Mouse (Mus musculus) kidney, adult 2 months (tissue): Measurements from ENCODE around the gene Shc1. TPM values are rescaled to one million over a fixed set of nuclear protein-coding genes. Genes with fewer than 3 reads are reported as not detected.

Experiments used
- DNase-seq: peaks from one replicate; pipeline ENCODE4 v3.0.0; 2021
- H3K27ac ChIP-seq: fragments of 200-500 bp; 2 replicates; pipeline ENCODE4 v1.5.1; 2012; ENCODE audit warnings: low read depth, low read length, control low read depth, inconsistent platforms; ENCODE audit not compliant: insufficient read depth
- H3K27me3 ChIP-seq: fragments of 200-500 bp; replicated peaks from 2 replicates; pipeline ENCODE4 v1.6.1; 2012; ENCODE audit warnings: mild to moderate bottlenecking, moderate library complexity, low read length, inconsistent platforms; ENCODE audit not compliant: control insufficient read depth, insufficient read depth
- H3K36me3 ChIP-seq: fragments of 200-500 bp; 2 replicates; pipeline ENCODE4 v1.6.1; 2012; ENCODE audit warnings: mild to moderate bottlenecking, moderate library complexity, low read length, inconsistent platforms; ENCODE audit not compliant: control insufficient read depth, insufficient read depth
- H3K4me1 ChIP-seq: fragments of 200-500 bp; 2 replicates; pipeline ENCODE4 v1.6.1; 2011; ENCODE audit warnings: low read length; ENCODE audit not compliant: control insufficient read depth, insufficient read depth
- H3K4me3 ChIP-seq: fragments of 200-500 bp; 2 replicates; pipeline ENCODE4 v1.5.1; 2011; ENCODE audit warnings: mild to moderate bottlenecking, low read depth, low read length, control low read depth; ENCODE audit not compliant: insufficient read depth
- CTCF ChIP-seq: fragments of 200-500 bp; conservative IDR thresholded peaks from 2 replicates; pipeline ENCODE4 v1.5.1; 2011; ENCODE audit warnings: low read depth, mild to moderate bottlenecking, control low read depth, low read length, moderate library complexity, mixed read lengths; ENCODE audit not compliant: insufficient read depth, insufficient read length
- POLR2A ChIP-seq: fragments of 200-500 bp; IDR thresholded peaks from one replicate; pipeline ENCODE4 v1.6.1; 2011; ENCODE audit warnings: low read depth, low read length, control low read depth
- WGBS: fragments of 180-500 bp; shearing (Covaris S2); methylation state at CpG from one replicate; pipeline ENCODE4 v1.1.7; 2018; 5-methylcytosine and 5-hydroxymethylcytosine counted together
- polyA plus RNA-seq: library from polyadenylated mRNA; depleted of rRNA; stranded (reverse); fragments of >200 nt; gene quantifications from 2 replicates; pipeline ENCODE4 v1.2.3, GENCODE M21; 2012; rRNA removed

Shc1 gene
- 53.2 and 57.2 TPM in 2 replicates for polyA plus RNA-seq

DNA sequence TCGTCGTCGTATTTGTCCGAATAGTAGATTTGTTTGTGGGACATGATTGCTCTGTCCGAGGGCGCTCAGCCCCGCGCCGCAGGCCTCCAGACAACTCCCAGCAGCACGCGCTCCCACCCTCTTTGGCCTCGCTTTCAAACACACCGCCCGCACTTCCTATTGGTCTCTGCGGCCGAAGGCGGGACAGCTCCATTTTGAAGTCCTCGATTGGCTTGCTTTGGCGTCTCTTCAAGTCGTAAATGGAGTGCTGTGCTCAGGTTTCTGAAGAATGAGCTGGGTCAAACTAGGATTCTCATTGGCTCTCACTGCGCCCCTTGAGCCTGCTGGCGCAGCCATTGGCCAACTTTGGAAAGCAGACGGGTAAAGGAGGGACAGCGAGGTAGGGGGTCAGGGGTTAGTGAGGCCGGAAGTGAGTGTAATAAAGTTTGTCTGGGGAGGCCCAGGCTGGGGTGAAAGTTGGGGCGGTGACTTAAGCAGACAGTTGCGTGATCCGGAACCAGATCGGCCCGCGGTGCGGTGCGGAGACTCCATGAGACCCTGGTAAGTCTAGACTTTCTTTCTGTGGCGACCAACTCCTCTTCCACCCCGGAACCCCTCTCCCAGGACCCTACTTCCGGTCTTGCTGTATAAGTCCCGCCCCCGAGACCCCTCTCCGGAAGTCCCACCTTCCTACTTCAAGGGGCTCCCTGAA is at the start of gene Shc1, which contains the start of gene Cks1b:
TSS of gene Shc1 (plus strand) at position 274 of the 691 bp plus-strand sequence.
TSS of gene Cks1b (minus strand) at position 214 of the 691 bp plus-strand sequence.
- peak; percentile 99 for DNase-seq
- no peak for TF ChIP-seq CTCF
- no peak for TF ChIP-seq POLR2A
- Histone ChIP-seq H3K4me3 (peak within 1 kb of the TSS; percentile 86), H3K4me1 (peaks cover 6% of the 10 kb centered on the region; the same call in 1 of the 2 replicates), H3K27ac (peak within 1 kb of the TSS; percentile 96), H3K36me3 (no peaks in the 10 kb centered on the region), H3K27me3 (no peaks in the 10 kb centered on the region)
- under 1% methylated on average over 39 of the region's 39 CpGs for WGBS

DNA sequence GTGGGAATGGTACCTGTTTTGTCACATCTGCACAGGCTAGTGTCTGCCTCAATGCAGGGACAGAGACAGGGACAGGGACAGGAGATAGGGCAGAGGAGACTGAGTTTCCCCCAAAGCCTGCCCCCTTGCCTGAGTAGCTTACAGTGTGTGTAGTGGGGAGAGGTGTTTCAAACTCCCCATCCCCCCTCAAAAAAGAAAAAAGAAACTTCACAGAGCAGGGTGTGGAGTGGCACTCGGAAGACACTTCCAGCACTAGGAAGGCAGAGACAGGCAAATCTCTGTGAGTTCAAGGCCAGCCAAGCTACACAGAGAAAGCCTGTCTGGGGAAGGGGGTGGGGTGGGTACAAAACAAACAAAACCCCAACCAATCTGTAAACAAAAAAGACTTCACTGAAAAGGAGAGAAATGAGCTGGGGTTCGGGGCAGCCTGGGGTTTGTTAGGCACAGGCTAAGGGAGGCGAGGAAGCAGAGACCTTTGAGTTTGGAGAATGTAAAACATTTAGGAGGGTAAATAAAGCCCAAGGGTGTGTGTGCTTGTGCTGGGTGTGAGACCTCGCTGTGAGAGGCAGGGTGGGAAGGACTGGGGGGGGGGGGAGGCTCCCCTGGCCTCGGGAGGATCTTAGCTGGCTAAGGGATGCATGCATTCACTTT is 44.5 kb upstream of the Shc1 start:
- peaks cover 1% of the 10 kb centered on the region; the same call in 1 of the 2 replicates for H3K4me1 ChIP-seq
- H3K36me3 ChIP-seq = no peaks in the 10 kb centered on the region
- no peak overlapping the region for H3K27ac ChIP-seq
- WGBS = 55% methylated on average over 5 of the region's 5 CpGs
- H3K4me3 ChIP-seq = no peak overlapping the region
- H3K27me3 ChIP-seq = no peaks in the 10 kb centered on the region
- no peak for TF ChIP-seq CTCF
- TF ChIP-seq POLR2A = no peak
- no peak for DNase-seq

DNA sequence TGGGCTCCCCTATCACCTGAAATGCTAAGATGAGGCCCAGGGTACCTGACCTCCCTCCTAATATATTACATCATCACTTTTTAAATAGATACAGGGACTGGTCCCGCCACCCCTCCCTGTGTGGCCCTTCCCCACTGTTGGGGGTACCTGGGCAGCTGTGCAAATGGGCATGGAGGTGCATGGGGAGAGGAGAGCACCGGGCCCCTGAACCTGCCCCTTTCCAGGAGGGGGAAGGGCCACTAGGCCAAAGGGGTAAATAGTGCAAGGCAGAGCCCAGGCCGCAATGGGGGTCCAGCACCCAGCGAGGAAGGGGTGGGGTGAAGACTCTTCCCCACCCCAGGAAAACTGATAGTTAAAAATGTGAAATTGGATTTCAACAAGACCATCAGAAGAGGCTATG is 40.4 kb upstream of the Shc1 start:
- H3K27ac ChIP-seq = no peak overlapping the region

DNA sequence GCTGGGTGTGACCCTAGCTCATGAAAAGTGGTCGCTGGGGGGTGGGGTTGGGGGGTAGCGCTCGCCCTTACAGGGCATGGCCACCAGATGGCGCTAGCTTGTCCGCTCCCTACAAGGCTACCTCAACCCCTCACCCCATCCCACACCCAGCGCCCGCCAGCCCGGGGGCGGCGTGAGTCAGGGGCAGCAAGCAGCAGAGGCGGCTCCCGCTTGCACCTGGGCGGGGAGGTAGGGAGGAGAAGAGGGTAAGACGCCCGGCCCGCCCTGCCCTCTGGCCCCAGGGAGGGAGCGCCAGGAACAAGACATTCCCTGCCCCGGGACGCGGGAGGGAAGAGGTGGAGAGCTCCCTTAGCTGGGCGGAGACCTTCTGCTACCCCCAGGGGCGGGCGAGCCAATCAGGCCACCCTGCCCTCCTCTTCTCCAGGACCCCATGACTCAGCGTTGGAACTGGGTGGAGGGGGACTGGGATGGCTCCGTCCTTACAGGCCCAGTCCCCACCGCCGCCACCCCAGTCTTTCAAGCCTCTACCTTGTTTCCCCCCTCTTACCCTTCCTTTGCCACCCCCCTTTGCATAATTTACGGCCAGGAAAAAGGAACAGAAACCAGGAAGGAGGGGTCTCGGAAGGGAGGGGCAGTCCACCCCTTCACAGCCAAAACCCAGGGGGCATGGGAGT is 39.7 kb upstream of the Shc1 start:
- H3K27ac ChIP-seq = no peak overlapping the region
- H3K27me3 ChIP-seq = no peaks in the 10 kb centered on the region
- 8% methylated on average over 29 of the region's 29 CpGs for WGBS
- peak overlapping the region; percentile 57 for H3K4me3 ChIP-seq
- TF ChIP-seq CTCF (peak; percentile 73), POLR2A (no peak)
- 0 out of 2 replicates have a peak, but pooled peaks cover 1% of the 10 kb centered on the region for H3K36me3 ChIP-seq
- H3K4me1 ChIP-seq = peaks cover 6% of the 10 kb centered on the region; the same call in 1 of the 2 replicates
- peak; percentile 79 for DNase-seq

More for the DNA sequence above, 40.4 kb upstream of the Shc1 start:
- 85% methylated on average over 4 of the region's 4 CpGs for WGBS
- Histone ChIP-seq H3K4me3 (no peak overlapping the region), H3K27me3 (no peaks in the 10 kb centered on the region), H3K36me3 (0 out of 2 replicates have a peak, but pooled peaks cover 1% of the 10 kb centered on the region), H3K4me1 (peaks cover 6% of the 10 kb centered on the region; the same call in 1 of the 2 replicates)
- no peak for DNase-seq
- no peak for TF ChIP-seq CTCF
- TF ChIP-seq POLR2A = no peak

DNA sequence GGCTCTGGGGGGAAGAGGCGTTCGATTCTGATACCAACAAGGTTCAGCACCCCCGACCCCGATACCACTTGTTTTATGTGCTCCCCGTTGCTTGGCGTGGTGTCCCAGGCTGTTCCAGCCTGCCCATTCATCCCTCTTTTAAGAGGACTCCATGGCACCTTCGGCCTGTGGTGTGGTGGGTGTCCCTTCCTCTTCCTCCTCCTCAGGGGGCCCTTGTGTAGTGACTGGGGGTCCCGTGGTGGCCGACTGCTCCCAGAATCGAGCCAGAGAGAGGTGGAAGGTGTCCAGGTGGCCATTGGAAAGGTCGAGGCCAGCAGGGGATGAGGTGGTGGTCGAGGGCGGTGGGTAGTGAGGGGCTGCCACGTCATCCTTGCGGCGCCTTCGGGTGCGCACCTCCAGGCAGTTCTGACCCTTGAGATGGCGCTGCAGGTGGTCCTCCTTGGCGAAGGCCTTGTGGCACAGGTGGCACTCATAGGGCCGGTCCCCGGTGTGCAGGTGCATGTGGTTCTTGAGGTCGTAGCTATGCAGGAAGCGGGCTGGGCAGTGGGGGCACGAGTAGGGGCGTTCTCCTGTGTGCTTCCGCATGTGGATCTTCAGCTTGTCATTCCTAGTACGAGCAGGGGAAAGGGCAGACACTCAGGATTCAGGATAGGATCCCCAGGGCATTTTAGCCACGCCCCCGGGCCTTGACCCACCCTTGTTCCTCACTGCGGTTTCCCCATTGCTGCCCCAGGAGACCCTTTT is 38.7 kb upstream of the Shc1 start:
- H3K27ac ChIP-seq = no peak overlapping the region
- 84% methylated on average over 31 of the region's 31 CpGs for WGBS
- peaks cover 6% of the 10 kb centered on the region; the same call in 1 of the 2 replicates for H3K4me1 ChIP-seq
- TF ChIP-seq POLR2A (no peak), CTCF (no peak)
- H3K27me3 ChIP-seq = no peaks in the 10 kb centered on the region
- H3K36me3 ChIP-seq = 0 out of 2 replicates have a peak, but pooled peaks cover 1% of the 10 kb centered on the region
- no peak for DNase-seq
- H3K4me3 ChIP-seq = no peak overlapping the region

DNA sequence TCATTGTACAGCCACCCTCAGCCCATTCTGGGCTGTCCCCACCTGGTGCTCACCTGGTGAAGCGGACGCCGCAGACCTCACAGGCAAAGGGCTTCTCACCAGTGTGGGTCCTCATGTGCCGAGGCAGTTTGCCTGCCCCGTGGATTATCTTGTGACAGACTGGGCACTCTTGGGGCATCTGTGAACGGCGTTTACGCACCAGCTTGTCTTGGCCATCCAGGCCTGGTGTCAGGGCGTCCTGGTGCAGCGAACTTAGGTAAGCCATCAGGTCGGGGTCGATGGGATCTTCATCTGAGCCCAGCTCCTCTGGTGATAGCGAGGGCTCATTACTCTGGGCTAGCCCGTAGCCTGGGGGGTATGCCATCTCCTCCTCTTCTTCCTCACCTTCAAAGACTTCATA is 38.0 kb upstream of the Shc1 start:
- WGBS = 90% methylated on average over 14 of the region's 14 CpGs
- H3K4me3 ChIP-seq = no peak overlapping the region
- H3K36me3 ChIP-seq = 0 out of 2 replicates have a peak, but pooled peaks cover 1% of the 10 kb centered on the region
- peaks cover 6% of the 10 kb centered on the region; the same call in 1 of the 2 replicates for H3K4me1 ChIP-seq
- DNase-seq = no peak
- no peak overlapping the region for H3K27ac ChIP-seq
- no peak for TF ChIP-seq POLR2A
- no peak for TF ChIP-seq CTCF
- no peaks in the 10 kb centered on the region for H3K27me3 ChIP-seq
